Mouse (Mus musculus) CD4-positive helper T cell, adult 2 months (primary cell): Measurements from ENCODE around the gene Hivep3.

ENCODE experiments used
- DNase-seq: peaks from one replicate; pipeline ENCODE4 v3.0.0-alpha.2; 2012; ENCODE audit warnings: low read depth, missing footprints, low spot score

Gene Hivep3

DNA sequence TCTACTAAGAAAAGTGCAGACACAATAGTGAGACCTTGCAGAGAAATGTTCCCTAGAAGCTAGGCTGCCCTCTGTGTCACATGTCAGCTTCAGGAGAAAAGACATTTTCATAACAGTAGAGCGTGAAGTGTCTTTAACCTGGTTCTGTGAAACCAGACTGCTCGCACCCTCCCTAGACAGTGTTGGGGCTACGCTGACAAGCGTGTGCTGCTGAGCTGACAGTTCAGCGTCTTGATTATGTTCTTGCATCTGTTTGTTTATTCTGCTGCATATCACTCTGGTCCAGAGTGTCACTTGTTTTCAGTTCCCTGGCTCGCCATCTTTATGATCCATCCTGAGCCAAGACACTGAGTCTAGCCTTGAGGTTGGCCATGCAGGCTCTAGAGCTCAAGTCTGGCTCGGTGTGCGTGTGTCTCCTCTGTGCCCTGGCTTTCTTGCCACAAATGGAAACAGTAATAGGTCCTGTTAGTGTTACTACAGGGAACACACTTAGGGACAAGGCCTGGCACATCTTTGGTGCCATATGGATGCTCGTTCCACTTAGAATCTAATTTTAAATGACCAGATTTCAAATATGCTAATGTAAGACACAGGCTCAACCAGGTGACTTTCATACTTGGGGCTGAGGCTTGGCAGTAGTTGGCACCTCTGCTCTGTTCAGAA is 28.0 kb downstream of the Hivep3 start:
- no peak for DNase-seq

DNA sequence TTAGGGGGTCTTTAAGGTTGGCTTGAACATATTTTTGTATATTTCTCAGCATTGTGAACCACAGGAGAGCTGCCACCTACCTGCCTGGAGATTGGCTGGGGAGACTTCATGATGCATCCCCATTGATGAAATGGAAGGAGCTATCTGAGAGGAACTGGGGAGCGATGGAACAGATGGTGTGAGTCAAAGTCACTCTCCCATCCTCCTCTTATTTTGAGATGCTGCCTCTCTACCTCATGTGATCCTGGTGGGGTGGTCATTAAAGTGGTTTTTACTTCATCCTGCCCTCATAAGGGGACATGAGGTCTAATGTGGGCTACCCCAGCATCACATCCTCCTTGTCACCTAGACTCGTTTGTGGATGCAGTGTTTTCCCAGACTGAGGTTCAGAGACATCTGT is 28.6 kb downstream of the Hivep3 start:
- DNase-seq, result no peak

DNA sequence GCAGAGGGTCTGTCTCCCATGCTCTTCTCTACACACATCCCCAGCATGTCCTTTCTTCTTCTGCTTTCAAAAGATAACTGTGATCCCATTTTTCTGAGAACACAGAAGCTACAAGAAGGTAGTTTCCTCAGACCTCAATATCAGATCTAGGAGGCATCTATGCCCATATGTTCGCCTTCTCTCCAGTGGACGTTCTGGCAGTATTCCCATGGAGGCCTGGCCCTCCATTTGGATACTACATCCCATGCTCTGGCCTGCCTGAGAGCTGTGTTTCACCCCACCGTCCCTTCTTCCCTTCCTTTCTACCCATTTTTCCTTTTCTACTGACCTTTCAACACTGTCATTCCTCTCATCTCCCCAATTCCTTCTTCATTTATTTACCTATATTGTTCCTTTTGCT is 34.5 kb downstream of the Hivep3 start:
- DNase-seq, result no peak

DNA sequence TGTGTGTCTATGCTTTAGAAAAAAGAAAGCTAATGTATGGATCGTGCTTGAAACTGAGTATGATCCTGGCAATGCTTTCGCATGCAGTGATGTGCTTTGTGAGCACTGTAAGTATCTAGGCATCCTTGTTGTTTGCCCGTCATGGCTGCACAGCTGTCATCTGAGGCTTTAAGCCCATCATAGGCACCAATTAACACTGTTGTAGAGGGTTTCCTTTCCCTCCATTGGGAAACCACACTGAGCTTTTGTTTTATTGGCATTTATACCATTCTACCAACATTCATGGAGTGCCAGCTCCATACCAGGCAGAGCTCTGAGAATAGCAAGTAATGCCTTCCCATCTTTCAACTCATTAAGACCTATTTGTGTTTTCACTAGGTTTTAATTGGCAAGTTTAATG is 42.3 kb downstream of the Hivep3 start:
- DNase-seq, result no peak

GRCm38 (mm10) chr4:119777146-119777545 is 43.6 kb downstream of the Hivep3 start:
- DNase-seq, result no peak

DNA sequence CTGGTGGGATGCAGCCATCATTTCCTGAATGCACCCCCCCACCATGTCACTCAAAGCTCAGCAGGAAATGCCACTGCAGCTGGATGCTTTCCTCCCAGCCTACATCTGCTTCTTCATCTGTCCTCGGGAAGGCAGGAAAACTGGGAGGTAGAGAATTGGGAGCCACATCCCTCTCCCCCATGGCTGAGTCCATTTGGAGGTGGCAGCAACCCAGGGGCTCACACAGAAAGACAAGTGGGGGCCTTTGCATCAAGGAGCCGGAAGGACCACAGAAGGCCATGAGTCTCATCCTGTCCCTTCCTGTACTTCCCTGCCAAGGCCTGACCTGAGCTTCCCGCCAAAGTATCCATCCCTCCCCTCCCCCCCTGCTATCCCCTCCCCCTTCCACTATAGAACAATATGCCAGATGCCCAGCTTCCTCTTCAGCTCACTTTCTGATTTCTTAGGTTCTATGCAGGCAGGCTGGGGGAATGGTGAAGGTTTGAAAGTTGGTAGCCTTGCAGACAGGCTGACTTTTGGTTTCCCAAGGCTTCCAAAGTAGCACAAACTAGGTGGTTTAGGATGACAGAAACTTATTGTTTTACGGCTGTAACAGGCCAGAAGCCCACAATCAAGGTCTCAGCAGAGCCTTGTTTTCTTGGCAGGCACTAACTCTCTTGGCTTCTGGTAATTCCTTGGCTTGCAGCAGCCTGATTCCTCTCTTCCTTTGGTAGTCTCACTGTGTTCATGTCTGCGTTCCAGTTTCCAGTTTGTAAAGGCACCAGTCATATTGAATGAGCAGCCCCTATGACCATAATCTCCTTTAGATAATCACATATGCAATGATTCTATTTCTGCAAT is 46.2 kb downstream of the Hivep3 start:
- no peak for DNase-seq

DNA sequence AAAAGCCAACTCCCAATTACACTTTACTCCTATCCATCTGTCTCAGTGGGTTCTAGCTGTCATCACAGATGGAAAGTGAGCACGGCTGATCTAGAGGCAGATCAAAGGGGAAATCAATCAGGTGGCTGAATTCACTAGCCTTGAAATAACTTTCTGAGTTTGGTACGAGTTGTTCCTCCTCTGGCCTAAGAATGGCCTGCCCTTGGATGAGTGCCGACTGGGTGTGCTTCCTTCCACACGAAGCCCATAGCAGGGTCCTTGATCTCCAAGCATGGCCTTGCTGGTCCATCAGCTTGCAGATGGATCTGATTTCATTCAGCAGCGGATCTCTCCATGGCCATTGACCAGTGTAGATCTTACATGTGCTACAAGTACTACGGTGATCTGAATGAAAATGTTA is 47.3 kb downstream of the Hivep3 start:
- DNase-seq, result no peak

DNA sequence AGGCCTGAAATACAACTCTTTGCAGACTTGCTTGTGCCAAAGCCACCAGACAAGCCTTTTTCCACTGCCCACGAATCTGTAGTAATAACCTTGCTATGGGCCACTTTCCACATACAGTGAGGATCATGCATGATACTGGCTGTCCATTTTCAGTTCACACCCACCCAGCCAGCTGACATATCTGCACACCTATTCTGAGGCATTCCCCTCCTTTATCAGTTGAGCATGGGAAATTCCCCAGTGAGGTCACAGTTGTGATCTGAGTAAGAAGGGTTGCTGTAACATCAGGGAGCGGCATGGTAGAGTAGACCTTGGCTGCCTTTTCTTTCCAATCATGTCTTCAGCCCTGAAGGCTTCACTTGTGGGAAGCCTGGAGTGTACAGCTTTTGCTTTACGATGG is 51.4 kb downstream of the Hivep3 start:
- peak; percentile 74 for DNase-seq

DNA sequence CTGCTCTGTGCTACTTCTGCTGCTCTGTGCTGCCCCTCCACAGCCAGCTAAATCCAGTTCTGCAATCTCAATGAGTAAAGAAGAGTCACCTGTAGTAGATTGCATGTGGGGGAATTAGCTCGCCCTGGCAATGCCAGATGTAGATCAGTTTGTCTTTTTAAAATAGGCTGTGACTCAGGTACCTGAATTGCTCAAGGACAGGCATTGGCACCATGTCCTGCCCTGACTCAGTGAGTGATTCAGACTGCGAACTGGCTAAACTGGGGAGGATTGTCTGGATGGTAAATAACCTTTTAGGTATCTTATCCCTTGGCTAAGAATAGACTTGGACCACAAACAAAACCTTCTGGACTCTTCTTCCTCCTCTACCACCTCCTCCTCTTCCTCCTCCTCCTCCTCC is 52.7 kb downstream of the Hivep3 start:
- DNase-seq, result peak; percentile 16

DNA sequence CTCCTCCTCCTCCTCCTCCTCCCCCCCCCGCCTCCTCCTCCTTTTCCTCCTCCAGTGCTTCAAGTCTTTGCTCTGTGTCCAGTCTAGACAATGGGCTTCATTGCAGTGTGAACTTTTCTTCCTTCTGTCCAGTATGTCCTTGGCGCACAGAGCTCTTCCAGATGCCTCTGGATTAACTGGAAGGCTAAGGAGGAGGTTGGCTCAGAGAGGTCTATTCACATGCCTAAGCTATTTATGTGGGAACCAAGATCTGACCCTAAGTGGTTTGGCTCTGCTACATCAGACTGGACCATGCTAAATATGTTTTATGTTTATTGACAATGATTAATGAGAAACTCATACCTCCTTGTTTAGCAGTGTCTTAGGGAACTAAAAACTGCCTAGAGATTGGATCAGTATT is 53.1 kb downstream of the Hivep3 start:
- no peak for DNase-seq

DNA sequence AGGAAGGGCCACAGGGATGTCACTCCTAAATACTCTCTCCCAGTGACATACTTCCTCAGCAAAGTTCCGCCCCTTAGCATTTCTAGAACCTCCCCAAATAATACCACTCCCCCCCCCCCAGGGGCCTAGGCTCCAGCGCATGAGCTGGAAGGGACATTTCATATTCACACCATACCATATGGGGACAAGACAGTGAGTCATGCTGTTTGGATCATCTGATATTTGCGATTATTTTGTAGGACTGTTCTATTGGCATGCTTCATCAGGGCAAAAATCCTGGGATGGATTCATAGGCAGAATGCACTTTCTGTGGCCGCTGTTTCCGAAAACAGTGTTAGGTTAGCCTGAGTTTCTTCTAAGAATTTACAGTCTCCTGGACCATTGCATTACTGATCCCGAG is 55.2 kb downstream of the Hivep3 start:
- no peak for DNase-seq

DNA sequence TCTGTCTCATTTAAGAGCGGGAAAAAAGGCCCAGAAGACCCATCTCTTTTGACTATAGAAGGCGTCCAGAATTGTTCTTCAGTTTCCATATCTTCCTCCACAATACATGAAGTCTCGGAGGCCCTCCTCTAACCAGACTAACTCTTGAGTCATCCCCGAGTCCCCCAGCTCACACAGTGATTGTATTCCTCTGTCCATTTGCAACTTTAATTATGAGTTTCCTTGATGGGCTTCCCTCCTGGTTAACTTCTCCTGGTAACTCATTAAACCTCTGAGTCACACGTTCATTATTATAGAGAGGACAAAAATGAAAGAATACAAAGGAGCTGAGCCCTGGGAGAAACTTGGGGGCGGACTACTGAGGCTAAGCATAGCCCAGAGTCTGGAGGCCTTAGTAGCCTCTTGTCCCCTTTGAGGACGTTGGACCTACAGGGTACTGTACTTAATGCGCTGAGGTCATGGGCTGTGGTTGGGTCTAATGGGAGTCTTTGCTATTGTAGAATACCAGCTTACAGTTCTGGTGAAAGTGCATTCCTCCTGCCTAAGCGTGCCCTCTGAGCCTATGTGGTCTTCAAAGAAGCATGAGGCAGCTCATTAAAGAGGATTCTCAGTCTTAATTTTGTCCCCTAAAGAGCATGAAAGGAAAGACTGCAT is 56.0 kb downstream of the Hivep3 start:
- no peak for DNase-seq

GRCm38 (mm10) chr4:119798891-119799290 is 65.3 kb downstream of the Hivep3 start:
- DNase-seq, result no peak

GRCm38 (mm10) chr4:119806556-119806955 is 73.0 kb downstream of the Hivep3 start:
- DNase-seq, result no peak

GRCm38 (mm10) chr4:119807359-119807758 is 73.8 kb downstream of the Hivep3 start:
- DNase-seq, result peak; percentile 13

- peak; percentile 43 for DNase-seq
These were observed 75.7 kb downstream of the Hivep3 start for GRCm38 (mm10) chr4:119809245-119809644.

DNA sequence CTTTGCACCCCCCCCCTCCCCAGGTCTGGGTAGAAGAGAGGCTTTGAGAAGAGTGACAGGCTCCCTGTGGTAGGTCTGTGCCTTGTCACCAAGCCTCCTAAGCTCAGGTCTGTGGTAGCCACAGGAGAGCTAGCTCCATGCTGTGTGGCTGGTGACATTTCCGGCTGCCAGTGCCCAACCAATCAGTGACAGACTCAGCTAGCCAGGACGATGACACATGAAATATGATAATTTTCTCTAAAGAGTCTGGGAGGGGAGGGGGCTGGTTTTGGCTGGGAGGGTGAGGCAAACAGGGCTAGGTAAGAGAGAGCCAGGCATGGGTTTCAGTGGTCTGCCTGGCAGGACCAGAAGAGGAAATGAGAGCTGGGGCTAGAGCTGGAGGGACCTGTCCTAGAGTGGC is 79.2 kb downstream of the Hivep3 start:
- peak; percentile 32 for DNase-seq

DNA sequence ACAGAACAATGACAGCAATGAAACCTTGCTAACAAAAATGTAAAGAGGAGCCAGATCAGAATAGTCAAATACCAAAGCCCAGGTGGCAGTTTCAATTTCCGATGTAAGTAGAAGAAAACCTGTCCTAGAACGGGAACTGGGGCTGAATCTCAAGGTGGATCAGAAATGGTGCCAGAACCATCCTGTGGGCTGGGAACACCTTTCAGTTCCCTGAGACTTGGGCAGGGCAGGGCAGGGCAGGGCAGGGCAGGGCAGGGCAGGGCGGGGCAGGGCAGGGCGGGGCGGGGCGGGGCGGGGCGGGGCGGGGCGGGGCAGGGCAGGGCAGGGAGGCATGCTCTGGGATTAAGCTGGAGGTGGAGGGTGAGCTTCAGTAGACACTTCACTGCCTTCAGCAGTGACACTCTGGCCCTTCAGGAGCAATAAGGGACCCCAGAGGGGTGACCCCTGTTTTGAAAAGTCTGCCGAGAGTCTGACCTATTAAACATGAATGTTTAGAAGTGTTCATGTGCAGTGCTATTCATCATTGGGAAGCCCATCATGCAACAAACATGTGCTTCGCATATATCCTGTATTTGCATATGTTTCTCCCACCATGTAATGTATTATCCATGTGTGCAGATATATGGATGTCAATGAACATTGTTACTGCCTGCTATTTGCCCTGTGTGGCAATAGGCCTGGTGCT is 80.1 kb downstream of the Hivep3 start:
- no peak for DNase-seq

DNA sequence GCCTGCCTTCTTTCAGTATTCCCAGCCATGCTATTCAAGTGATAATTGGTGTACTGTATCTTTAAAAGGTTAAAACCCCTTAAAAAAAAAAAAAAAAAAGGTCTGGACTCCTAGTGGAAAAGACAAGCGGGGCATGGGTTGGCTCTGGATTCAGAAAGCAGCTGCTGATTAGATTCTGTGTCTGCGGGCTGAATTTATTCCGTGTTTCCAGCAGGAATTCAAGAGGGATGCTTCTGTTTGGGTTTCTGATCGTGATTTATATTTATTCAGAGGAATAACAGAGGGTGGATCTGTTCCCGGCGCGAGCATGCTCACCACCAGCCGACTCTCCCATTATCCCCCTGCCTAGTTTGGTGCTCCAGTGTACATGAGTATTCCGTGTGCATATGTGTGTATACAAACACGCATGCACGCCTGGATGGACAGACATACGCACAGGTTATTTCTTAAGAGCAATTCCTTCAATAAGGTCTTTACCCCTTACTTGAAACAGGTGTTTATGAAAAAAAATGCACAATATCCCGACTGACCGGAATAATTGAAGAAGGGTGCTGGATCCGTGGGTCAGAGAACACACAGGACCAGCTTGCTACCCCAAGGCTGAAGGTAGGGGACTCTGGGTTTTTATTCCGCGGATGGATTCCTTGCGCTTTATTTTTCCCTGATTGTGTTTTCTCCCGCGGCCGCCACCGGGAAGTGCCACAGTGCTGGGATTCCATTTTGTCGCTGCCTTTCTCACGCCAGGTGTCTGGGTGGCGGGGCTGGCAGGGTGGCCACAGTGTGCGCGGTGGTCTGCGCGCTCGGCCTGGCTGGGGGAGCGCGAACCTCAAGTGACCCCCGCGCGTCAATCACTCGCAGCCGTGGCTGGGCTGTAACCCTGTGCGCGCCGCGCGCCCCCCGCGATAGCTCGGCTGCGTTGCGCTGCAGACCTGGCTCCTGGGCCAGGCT is 80.9 kb downstream of the Hivep3 start:
- DNase-seq, result no peak

DNA sequence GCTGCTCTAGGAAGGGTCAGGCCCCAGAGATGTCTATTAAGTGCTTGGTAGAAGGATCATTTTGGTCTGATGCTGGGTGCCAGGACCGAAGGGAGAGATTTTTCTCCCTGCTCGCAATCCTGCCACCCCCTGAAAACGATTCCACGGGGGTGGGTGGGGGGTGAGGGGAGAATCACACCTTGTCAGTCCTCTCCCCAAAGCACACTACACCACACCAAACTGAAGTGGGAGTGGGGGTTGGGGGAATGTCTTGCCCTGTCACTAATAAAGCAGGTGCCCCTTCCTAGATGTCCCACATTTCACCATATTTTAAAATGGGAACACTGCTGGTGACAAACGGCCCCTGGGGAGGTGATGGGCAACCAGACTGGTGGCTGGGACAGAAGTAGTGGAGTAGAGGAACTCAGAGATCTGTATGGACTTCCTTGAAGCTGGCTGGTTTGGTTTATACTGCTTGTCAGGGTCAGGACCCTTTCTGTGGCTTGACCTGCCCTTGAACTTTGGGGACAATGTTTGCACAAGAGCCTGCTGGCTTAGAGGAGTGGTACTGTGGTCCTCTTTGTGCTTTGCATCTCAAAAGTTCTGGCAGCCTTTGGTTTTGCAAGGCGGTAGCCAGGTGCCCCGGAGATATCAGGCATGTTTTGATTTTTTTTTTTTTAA is 81.7 kb downstream of the Hivep3 start:
- no peak for DNase-seq

- DNase-seq, result no peak
These were observed 82.2 kb downstream of the Hivep3 start for GRCm38 (mm10) chr4:119815793-119816161.
